Mouse (Mus musculus): Measurements from ENCODE around the gene Tktl2.

Gene Tktl2

DNA sequence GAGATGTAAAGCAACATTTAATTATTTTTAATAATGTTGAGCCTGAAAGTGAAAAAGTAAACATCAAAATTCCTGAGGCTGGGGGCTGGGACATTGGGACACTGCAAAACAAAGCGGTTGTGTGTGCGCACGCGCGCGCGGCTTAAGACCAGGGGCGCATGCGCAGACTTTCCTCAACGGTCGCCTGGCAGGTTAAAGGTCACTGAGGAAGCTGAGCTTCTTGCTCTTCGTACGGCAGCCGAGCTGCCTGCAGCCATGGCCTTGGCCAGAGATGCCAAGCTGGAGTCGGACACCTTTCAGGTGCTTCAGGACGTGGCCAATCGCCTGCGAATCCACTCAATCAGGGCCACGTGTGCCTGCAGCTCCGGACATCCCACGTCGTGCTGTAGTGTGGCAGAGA, at the start of gene Tktl2:
Gene Tktl2, plus strand, starts transcription at position 220 of the 400 bp plus-strand sequence.
- DNase-seq: no peak

DNA sequence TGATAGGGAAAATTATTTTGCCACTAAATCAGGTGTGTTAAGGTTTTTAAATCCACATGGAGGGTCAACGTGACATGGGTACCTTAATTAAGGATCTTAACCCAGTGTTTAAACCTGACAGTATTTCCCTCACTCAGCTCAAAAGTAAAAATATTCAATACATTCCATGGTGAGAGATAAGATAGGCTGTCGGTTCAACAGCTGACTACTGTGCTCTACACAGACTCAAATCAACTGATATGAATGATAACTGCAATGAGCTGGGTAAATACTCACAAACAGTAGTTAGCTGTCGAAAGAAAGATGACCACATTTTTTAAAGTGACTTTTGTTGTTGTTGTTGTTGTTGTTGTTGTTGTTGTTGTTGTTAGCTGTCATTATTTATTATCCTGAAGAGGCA, 41.7 kb upstream of the Tktl2 start:
- no peak for DNase-seq

DNA sequence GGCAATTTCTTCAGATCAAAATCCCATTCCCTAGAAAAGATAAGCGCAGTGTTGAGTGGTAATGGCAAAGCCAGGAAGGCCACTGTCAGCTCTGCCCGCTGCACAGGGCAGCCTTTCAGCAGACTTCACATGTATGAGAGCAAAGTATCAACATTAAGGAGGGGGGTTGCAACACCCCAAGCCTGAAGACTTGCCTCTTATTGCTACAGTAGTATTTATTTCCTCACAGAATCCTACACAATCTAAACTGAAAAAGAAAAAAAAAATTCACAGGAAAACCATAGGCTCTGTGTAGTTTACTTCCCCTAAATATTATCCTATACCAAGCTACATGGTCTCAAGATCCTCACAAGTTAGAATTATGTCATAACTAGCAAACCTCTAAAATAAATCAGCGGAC, 34.7 kb upstream of the Tktl2 start:
- no peak for DNase-seq

DNA sequence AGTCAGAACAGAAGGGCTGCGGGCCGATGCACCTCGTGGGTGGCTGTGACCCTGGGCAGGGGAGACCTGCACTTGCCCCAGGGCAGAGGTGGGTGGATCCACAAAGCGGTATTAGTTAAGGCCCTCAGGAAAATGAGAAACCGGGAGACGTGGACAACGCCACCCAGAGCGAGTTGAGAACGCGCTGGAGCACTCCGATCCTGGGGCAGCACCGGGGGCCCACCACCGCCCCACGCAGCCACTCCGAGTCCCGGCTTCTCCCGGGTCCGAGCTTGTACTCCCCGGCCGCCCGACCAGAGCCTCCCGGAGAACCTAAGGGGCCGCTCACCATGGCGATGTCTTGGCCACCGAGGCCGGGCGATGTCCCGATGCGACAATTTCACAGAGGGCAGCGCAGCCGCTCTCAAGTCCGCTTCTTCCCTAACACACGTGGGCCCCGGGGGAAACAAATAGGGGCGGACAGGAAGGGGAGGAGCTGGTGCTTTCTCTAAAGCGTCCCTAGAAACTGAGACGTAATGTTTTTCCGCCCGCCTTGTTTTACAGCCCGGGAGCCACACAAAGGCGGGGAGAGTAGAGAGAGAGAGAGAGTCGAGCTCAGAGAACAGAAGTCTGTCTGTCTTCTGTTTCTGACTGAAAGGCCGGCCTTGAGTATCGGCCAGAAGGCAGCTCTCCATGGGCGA, 25.3 kb upstream of the Tktl2 start, which contains the start of gene Tma16:
Gene Tma16, minus strand, starts transcription at position 447 of the 680 bp plus-strand sequence.
- DNase-seq: peak; percentile 77 to 87

DNA sequence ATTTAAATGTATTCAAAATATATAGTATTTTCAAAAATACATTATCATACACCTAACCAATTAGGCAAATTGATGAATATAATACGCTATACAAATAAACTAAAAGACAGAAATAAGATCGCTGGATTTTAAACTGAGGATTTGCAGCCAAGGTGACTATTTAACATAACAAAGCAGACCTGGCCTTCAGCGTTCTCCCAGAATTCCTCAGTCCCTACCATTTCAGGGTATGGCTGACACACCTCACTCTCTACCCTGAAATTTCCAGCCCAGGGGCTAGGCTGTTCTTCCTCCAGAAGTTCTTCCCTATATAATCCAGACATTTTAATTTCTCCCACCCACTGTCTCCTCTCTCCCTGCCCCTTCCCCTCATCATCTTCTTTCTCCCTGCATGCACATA, 23.0 kb upstream of the Tktl2 start:
- DNase-seq: no peak

DNA sequence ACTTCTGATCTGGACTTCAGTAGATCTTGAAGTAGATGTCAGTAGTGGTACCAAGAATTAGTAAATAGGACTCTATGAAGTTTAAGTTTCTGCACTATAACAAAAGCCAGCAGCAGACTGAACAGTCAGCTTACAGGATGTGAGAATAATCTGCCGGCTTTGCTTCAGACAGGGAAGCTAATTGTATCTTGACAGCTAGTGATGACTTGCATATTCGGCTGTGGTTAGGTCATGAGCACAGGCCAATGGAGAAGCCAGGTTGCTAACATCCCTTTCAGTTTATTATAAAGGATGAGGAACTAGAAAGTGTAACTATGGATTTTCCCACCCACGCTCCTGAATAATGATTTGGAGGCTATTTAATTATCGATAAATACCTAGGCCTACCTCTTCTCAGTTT, 20.9 kb upstream of the Tktl2 start:
- DNase-seq: no peak

- DNase-seq: no peak
These were observed 17.1 kb upstream of the Tktl2 start for GRCm38 (mm10) chr8:66494496-66494895.

GRCm38 (mm10) chr8:66495726-66496125, 15.8 kb upstream of the Tktl2 start:
- peak; percentile 72 to 85 for DNase-seq

DNA sequence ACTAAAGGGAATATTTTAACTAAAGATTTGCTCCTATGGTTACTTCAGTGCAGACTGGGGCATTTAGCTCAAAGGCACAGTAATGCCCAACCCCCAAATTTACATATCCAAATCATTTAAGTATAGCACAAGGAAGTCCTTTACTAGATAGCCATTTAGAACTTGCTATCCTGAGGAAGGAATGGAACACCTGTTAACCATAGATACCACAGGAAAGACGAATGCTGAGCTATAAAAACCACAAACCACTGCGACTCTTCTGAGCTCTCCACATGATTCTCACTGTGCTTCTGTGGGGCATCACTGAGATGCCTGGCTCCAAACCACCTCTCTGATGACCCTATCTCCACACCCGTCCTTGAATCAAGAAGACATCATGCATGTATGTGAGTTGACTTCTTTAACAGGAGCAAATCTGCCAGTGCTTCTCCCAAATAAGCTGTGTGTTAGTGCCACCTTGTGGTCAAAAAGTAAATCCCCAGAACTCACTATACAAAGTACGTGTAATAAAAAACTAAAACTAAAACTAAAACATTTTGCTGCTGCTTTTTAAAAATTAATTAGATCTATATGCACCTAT, 14.5 kb upstream of the Tktl2 start:
- peak in 1 of 2 experiments; percentile 55 for DNase-seq

- DNase-seq: no peak
These were observed 8.2 kb upstream of the Tktl2 start for GRCm38 (mm10) chr8:66503381-66503780.

- no peak for DNase-seq
These were observed 7.6 kb downstream of the Tktl2 start for GRCm38 (mm10) chr8:66519149-66519548.

GRCm38 (mm10) chr8:66520576-66520975, 9.0 kb downstream of the Tktl2 start:
- no peak for DNase-seq

DNA sequence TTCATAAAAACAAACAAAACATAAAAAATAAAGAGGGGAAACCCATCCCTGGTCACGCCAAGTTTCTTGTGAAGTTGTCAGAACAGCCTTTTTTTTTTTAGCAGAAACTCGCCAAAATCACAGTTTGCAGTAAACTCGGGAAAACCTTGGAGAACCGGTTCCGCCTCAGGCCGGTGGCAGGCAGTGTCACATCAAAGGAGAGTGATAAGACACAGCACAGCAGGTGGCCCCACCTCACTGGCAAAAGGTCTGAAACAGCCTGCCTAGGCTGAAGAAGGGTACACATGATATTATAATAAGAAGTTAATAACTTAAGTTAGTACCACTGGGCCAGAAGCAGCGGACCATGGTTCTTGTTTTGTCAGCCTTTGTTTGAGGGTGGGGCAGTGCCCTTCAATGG, 38.5 kb downstream of the Tktl2 start:
- DNase-seq: no peak

Measured in kidney, postnatal 25 days (tissue).